Mouse (Mus musculus): ENCODE measurements around the gene Trabd2b.

The Trabd2b gene

DNA sequence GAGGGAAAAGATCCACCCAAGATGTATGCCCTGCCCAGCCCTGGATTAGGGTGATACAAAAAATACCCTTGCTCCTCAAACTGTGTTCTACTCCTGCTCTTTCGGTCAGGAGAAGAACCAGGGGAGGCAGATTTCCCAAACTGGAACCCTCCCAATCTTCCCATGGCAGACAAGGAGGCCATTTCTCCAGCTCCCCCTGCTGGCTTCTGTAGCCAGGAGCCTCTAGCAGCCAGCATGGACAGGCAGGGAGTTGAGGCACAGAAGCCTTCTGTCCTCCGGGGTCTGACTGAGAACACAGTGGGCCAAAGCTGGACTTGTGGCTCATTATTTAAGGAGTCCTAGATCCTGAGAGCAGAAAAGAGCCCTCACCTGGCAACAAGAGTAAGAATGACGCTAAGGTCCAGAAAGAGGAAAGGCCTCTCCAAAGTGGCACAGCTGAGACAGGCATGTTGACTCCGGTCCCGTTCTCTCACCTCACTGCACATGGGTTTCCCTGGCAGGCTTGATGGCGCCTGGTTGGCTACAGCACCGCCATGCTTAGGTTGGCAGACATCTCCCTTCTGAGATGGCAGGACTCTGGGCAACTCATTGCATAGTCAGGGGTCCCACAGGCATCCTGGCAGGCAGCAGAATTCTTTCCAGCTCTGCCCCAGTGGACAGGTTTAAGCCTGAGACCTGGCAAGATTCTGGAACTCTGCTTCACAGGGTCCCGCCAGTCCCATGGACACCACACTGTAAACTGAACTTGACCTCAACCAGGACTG, 204.8 kb downstream of the Trabd2b start:
- no peak for DNase-seq

- no peak for DNase-seq
Measured at GRCm38 (mm10) chr4:114612032-114612431, 205.5 kb downstream of the Trabd2b start.

DNA sequence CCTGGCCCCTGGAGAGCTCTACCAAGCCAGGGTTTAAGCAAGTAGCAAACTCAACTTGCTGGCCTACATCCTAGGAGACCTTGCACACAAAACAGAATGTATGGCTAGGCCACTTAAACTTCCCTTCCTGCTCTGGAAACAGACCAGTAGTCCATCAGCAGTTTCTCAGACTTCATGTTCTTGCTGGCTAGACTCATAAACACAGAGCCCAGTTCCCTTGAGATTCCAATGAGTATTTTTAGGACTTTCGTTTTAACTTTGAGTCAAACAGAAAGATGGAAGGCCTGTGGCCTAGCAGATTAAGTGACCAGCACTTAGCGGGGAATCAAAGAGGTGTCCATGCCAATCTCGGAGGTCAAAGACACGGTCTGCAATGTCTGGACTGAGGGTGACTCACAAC, 206.3 kb downstream of the Trabd2b start:
- no peak for DNase-seq

- DNase-seq = peak; percentile 25
Measured at GRCm38 (mm10) chr4:114614086-114614485, 207.6 kb downstream of the Trabd2b start.

DNA sequence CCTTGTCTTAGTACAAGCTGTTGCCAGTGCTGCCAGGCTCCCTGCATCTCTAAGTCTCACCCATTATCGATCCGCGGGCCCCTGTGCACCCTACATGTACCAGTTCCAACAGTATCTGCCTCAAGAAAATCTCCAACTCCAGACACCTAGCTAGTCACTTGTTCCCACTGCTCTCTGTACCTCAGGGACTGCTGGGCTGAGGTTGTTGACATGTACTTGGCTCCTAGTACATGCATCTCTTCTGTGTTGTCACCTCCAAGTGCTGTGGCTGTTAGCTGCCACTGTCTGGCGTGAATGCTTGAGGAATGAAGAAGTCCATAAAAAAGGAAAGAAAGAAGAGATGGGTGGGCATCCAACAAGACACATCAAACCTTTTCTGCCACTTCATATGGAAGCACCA, 209.2 kb downstream of the Trabd2b start:
- no peak for DNase-seq

DNA sequence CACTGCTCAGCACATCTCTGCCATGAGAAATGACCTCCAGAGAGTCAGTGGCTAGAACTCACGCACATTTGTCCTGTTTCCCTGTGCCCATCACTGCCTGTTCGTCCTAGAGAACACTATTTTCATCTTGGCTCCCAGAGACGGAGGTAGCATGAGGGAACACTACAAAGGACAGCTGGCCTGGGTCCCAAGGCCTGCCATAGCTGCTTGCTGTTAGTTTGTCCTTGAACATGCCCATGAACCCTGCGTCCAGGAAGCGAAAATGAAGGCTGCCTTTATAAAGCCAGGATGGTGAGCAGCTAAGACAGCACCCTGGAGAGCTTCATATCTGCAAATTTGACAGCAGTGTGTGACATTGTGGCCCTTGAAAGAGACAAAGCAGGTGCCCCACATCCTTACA, 216.4 kb downstream of the Trabd2b start:
- no peak for DNase-seq

DNA sequence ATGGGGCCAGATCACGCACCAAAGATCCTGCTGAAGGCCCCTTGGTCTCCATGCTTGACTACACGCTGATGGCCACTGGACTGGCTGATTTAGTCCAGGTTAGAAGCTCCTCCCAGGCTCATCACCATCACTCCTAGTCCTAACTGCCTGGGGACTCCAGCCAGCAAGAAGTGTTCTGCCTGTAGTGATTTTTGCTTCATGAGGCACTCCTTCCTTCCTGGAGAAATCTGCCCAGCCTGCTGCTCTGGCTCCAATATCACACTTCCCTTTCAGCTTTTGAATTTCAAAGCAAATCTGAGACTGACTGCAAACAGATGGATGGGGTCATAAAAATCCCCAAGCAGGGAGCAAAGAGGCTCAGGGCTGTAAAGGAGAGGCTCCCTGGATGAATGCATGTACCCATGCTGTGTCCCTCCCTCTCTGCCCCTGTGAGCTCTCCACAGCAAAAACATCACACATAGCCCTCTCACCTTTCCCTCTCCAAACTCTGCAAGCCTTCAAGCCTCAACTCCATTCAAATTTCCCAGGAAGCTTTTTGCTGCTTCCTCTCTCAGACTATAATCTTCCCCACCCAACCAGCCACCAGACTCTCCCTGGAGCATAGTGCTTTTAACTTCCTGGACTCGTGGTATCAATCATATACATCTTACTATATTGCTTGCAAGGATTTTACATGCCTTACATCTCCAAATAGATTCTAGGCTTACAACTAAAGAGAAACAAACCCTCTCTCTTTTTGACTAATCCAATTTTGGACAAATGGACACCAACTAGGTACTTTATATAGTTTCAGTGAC, 217.8 kb downstream of the Trabd2b start:
- DNase-seq = no peak

DNA sequence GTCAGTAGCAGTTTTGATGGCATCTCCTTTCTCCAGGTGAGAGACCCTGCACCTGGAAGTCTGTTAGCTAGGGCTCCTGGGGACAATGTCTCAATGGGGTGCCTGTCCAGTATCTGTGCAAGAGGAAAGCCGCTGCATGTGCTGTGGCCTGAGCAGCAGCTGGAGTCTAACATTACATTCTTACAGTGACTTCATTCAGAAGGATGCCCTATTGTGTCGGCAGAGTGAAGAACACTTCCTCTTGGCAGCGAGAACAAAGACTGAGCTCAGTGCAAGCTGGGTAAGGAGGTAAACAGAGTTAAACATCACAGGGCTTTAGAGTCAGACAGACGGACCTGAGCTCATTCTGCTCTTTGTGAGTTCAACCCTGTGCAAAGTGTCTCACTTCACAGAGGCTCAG, 218.8 kb downstream of the Trabd2b start:
- DNase-seq = no peak

- no peak for DNase-seq
Measured at GRCm38 (mm10) chr4:114625920-114626319, 219.4 kb downstream of the Trabd2b start.

- DNase-seq = no peak
Measured at GRCm38 (mm10) chr4:114627674-114628293, 221.3 kb downstream of the Trabd2b start.

GRCm38 (mm10) chr4:114635889-114636288, 229.4 kb downstream of the Trabd2b start:
- peak; percentile 77 for DNase-seq

DNA sequence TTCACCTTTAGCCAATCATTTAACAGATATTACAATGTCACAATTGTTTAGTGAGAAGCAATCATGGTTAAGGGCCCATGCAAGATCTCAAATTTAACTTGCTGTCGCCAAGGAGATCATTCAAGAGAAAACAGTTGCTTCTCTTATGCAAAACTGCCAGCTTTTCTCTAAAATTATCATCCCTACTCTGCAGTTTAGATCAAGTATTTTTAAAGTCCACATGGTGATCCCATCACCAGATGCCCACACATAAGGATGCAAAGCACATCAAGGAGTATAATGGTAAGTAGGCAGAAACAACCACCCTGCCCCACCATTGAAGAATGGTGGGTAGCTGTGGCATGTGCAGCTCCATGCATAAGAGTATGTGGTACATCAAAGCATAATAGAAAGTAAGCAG, 229.8 kb downstream of the Trabd2b start:
- no peak for DNase-seq

DNA sequence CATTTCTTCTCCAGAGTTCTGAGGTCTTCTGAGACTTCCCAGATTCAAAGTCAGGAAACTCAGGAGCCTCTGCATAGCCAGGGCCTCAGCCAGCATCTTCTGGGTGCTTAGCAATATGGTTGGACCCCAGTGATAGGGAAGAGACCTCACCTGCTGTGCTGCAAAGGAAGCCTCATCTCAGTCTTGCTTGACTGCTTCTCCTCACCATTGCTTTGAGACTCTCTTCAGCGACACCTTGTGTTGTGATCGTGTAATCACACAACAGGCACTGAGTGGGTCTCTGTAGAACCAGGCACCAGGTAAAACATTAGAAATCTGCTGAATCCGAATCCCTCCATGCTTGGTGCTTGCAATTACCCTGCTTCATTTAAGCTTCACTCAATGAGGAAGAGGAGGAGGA, 230.6 kb downstream of the Trabd2b start:
- peak; percentile 44 for DNase-seq

DNA sequence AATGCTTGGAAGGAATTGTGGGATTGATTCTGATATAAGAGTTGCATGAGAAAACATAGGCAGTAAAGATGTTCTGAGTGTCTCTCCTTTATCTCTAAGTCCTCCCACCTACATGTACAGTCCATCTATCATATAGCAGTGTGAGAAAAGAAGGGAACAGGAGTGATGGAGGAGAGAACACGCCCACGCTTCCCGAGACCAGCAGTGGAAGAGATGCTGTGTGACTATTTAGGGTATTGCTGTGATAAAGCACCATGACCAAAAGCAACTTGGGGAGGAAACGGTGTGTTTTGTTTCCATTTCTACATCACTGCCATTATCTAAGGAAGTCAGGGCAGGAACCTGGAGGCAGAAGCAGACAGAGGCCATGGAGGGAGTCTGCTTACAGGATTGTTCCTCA, 235.9 kb downstream of the Trabd2b start:
- DNase-seq = no peak

- DNase-seq = no peak
Measured at GRCm38 (mm10) chr4:114643679-114644208, 237.2 kb downstream of the Trabd2b start.

DNA sequence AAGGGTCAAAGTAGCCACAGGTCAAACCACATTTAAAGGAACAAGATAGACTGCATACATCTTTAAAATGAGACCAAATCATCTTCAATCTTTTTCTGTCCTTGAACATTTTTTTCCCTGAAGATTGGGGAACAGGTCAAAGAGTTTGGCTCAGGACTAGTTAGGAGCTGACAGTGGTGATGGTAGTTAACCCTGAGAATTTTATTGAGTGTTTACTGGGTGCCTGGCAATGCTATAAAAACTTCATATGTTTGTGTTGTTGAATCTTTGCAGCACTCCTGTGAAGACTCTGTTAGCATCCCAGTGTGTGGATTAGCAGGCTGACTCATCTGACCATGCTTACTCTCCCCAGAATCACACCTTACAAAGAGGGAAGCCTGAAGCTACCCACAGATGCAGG, 238.8 kb downstream of the Trabd2b start:
- no peak for DNase-seq

DNA sequence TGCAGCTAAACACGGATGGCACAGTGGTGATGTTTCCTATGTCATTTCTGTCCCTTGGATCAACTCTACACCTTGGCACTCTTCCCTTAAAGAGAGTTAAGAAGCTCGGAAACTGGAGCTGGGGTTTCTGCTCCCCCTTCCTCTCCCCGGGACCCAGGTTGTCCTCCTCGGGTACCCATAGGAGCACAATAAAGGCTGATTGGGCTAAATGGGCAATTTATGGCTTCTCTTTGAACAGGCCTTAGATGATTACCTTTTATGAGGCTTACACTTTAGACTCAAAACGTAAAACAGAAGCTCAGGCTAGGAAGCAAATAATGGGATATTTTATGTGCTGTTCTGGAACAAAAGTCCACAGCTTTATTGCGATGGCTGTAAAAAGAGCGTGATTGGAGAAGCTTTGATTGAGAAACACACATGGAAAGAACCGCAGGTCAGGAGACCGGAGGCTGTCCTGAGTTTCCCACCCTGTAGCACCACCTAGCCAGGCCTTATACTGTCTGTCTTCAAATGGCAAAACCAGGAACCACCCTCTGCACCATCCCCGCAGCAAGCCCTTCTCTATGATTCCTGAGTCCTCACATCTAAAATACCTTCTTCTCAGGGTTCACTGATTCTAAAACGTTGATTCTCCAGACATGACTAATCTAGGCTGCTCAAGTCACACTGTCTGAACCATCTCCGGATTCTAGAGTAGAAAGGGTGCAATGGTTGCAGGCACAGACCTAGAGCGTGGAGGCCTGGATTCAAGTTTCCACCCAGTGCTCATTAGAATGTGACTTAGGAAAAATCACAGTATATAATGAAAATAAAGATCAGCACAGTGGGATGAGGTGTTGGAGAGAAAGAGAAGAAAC, 240.5 kb downstream of the Trabd2b start:
- no peak for DNase-seq

DNA sequence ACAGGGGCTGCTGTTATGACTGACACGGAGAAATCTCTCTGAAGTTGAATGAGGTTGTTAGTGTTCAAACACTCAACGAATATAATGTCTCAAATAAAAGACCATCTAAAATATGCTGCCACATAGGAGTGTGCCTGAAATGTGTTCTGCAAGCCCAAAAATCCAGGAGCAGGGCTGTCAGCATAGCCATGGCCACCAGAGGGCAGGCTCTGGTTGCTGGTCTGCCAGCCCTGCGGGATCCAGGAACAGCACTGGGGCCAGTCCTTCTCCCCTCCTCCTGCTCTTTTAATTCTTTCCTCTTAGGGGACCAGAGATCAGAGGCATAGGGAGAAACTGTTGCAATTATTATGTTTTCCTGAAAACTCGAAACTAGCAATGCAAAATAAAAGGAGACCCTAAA, 241.2 kb downstream of the Trabd2b start:
- peak; percentile 77 for DNase-seq

DNA sequence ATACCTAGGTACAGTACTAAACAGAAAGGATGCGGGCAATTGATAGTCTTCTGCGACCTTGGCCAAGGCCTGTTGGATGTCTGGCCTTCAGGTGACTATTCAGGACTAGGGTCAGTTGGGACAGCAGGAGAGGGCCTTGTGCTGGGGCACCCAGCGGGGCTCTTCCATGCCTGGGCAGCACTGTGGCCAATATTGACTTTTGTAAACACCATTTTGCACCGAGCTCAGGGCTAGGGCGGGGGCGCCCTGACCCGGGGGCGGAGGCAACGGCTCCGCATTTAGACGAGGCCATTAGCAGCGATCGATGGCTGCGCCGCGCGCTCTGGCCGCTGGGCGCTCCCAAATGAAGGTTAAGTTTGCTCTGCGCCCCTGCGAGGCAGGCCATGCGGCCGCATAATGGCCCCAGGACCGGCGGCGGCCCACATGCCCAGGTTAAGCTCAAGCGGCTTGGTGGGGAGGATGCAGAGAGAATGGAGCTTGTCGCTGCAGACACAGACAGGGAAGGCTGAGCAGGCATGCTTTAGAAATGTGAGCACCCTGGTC, 242.1 kb downstream of the Trabd2b start:
- no peak for DNase-seq

- no peak for DNase-seq
Measured at GRCm38 (mm10) chr4:114650551-114650950, 244.0 kb downstream of the Trabd2b start.

DNA sequence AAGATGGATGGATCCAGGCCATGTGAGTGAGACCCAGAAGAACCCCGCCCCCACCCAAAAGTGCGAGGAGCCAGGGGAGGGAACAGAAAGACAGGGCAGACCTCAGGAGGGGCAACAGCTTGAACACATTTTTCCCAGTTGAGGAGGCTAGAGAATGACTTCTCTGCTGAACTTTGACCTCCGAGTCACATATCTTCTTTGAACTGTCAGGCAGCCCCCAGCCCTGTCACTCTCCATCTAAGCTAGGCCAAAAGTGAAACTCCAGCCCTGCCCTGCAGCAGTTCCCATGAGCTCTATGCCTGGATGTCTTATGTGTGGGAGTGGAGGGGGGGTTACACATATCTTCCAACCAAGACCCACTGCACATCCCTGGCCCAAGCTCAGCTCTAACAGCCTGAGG, 244.5 kb downstream of the Trabd2b start:
- no peak for DNase-seq

DNA sequence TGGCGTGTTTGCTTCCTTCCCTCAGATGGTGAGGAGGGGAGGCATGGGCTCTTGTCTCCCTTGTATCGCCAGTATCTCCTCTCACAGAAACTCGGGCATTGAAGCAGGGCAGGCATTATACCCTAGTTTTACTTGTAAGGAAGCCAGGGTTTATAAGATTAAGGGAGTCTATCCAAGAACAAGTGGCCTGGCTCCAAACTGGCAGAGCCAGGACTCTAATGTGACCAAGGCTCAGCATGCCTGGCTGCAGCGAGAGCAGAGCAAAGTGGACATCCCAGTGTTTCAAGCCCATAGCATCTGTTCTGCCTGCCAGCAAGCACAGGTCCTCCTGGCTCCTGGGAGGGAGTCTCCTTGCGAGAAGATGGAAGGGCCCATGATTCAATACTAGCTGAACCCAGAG, 245.1 kb downstream of the Trabd2b start:
- peak; percentile 15 for DNase-seq
